Comparison of ENCODE assay signal across 8 mouse cellular contexts in genomic region chr8:71463188-71464033, GRCm38 (mm10). TPM values are rescaled to one million over a fixed set of nuclear protein-coding genes. Genes with fewer than 3 reads are reported as not detected.
A peak's percentile ranks its signal among the peaks of the same experiment; 100 is the strongest.
DNase-seq lines count a peak whose midpoint lies in the region; ATAC-seq and TF ChIP-seq lines count a peak whose summit lies in the region.

Abhd8 (minus strand) TSS chr8:71463655.

- H3K9ac ChIP-seq in forebrain, postnatal 0 days, result peak within 1 kb of the TSS; percentile 89
- peak within 1 kb of the TSS; percentile 91 for H3K9ac ChIP-seq in lung, embryonic 16.5 days (ENCODE audit: low read length)

- peaks cover 52% of the 10 kb centered on the region for H3K4me1 ChIP-seq in G1E (ENCODE audit: insufficient read depth, low read depth, low read length)
- H3K4me1 ChIP-seq in forebrain, postnatal 0 days (ENCODE audit: insufficient read depth), result peaks cover 19% of the 10 kb centered on the region
- peaks cover 21% of the 10 kb centered on the region for H3K4me1 ChIP-seq in lung, embryonic 16.5 days (replicated peaks; ENCODE audit: control insufficient read depth, insufficient read depth, low read length)

- no peaks in the 10 kb centered on the region for H3K27me3 ChIP-seq in G1E (ENCODE audit: insufficient read depth, low read length)
- H3K27me3 ChIP-seq in forebrain, postnatal 0 days (ENCODE audit: insufficient read depth, low read length), result no peaks in the 10 kb centered on the region
- H3K27me3 ChIP-seq in lung, embryonic 16.5 days (ENCODE audit: control insufficient read depth, insufficient read depth, low read depth, low read length), result no peaks in the 10 kb centered on the region

- peaks cover 47% of the 10 kb centered on the region for H3K36me3 ChIP-seq in G1E (replicated peaks)
- peaks cover 22% of the 10 kb centered on the region for H3K36me3 ChIP-seq in forebrain, postnatal 0 days (ENCODE audit: insufficient read depth)
- H3K36me3 ChIP-seq in lung, embryonic 16.5 days (ENCODE audit: control insufficient read depth, insufficient read depth, low read length), result peaks cover 7% of the 10 kb centered on the region

- TF ChIP-seq CTCF in G1E (IDR thresholded peaks at IDR 0.05; ENCODE audit: low read depth, low read length), result no peak
- no peak for TF ChIP-seq CTCF in forebrain, postnatal 0 days (IDR thresholded peaks at IDR 0.05; ENCODE audit: low read depth)

- 0 out of 2 replicates have a peak, but pooled peaks cover 2% of the 10 kb centered on the region for H3K9me3 ChIP-seq in G1E (replicated peaks)
- no peaks in the 10 kb centered on the region for H3K9me3 ChIP-seq in forebrain, postnatal 0 days (ENCODE audit: low read length)
- no peaks in the 10 kb centered on the region for H3K9me3 ChIP-seq in lung, embryonic 16.5 days (ENCODE audit: control insufficient read depth, low read length)

- under 1% methylated on average over 55 of the region's 55 CpGs for WGBS in forebrain, postnatal 0 days
- under 1% methylated on average over 55 of the region's 55 CpGs for WGBS in lung, embryonic 16.5 days

- H3K27ac ChIP-seq in forebrain, postnatal 0 days (ENCODE audit: low read depth, low read length), result peak within 1 kb of the TSS; percentile 82
- H3K27ac ChIP-seq in lung, embryonic 16.5 days (ENCODE audit: low read length), result peak within 1 kb of the TSS; percentile 93

- peak within 1 kb of the TSS; percentile 94 for H3K4me2 ChIP-seq in forebrain, postnatal 0 days (ENCODE audit: low read depth)
- peak within 1 kb of the TSS; percentile 77 for H3K4me2 ChIP-seq in lung, embryonic 16.5 days (ENCODE audit: low read depth, low read length)

- peak; percentile 91 for DNase-seq in G1E (ENCODE audit: low spot score)
- peak; percentile 98 to 99 for DNase-seq in cerebellum, adult 18-20 months
- DNase-seq in forebrain, postnatal 0 days, result peak; percentile 97
- DNase-seq in heart, postnatal 4 days, result peak; percentile 98
- peak; percentile 98 for DNase-seq in layer of hippocampus, adult 9-10 months (ENCODE audit: low spot score)
- peak; percentile 98 for DNase-seq in ovary, postnatal 10 days (ENCODE audit: low spot score)
- DNase-seq in thymus, postnatal 10 days (ENCODE audit: low spot score in 2 of 2), result peak; percentile 96

- ATAC-seq in G1E (ENCODE audit: extremely low read depth, insufficient number of reproducible peaks, low FRiP score, poor library complexity, severe bottlenecking), result peak; percentile 69
- peak; percentile 84 for ATAC-seq in forebrain, postnatal 0 days
- peak; percentile 81 for ATAC-seq in lung, embryonic 16.5 days (ENCODE audit: low read depth)

- H3K4me3 ChIP-seq in G1E (ENCODE audit: low read depth, low read length), result peak within 1 kb of the TSS; percentile 77
- peak within 1 kb of the TSS; percentile 70 for H3K4me3 ChIP-seq in forebrain, postnatal 0 days (ENCODE audit: low read depth, low read length)
- H3K4me3 ChIP-seq in lung, embryonic 16.5 days (ENCODE audit: low read length), result peak within 1 kb of the TSS; percentile 92

RNA-seq across cellular contexts. Expression of gene Abhd8, which starts in this region (rescaled TPM):
- total RNA-seq in G1E (2014; fragmentation: Nextera tagmentation), result 2.6 and 3.9 TPM in 2 replicates
- total RNA-seq in G1E (2017), result 4.5 and 5.0 TPM in 2 replicates
- 17.0 and 20.9 TPM in 2 replicates for polyA plus RNA-seq in G1E (2012)
- 187 and 210 TPM in 2 replicates for total RNA-seq in forebrain, postnatal 0 days (2014; rRNA removed)
- 168 and 169 TPM in 2 replicates for polyA plus RNA-seq in forebrain, postnatal 0 days (2015; fragmentation: Nextera tagmentation; extraction: Ambion mirVana)
- total RNA-seq in heart, postnatal 4 days (2021), result 10 to 100 TPM; 37.7 to 39.3 TPM
- polyA plus RNA-seq in lung, embryonic 16.5 days (2015; fragmentation: Nextera tagmentation; extraction: Ambion mirVana), result 36.7 and 37.8 TPM in 2 replicates

Comparison
In these comparisons a context has a peak if more than half of its experiments do, and no peak if none do; other contexts are left out.
1. Peak in every context shown above with its lines: DNase-seq, ATAC-seq, H3K4me3 ChIP-seq and H3K27ac ChIP-seq.
2. RNA of gene Abhd8 (total RNA-seq): 187 to 210 TPM in forebrain, postnatal 0 days and 37.7 to 39.3 TPM in heart, postnatal 4 days; 2.6 to 5.0 TPM in G1E; every median in the first group is over 4 times any median in the second.